ENCODE assay signal across 8 mouse cellular contexts in the genomic region with DNA sequence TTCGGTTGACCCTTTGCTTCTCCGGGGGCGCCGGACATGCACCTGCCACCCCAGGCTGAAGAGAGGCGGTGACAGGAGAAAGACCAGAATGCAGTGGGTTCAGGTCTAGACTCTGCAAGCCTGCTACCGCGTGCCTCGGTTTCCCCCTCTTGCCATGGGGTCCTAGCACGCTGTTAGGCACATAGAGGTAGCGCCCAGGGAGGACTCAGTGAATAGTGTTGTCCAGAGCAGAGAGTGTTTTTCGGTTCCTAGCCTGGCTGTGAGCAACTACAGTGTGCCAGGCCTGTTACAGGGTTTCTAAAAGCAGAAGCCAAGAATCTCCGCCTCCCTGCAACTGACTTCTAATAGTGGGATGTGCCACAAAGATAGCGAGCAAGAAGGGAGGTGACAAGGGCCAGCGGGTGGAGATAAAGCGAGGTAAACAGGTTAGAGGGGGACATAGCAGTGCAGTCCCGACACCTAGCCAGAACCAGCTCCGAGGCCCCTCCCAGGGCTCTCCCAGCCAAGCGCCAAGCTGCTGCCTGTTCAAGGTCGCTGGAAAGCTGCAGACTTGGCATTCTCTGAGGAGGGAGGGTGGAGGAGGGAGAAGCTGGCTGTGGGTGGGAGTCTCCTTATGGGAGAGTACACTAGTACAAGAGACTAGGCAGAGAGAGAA. TPM values are rescaled to one million over a fixed set of nuclear protein-coding genes. Genes with fewer than 3 reads are reported as not detected.
DNase-seq lines count a peak whose midpoint lies in the region; ATAC-seq and TF ChIP-seq lines count a peak whose summit lies in the region.

No protein-coding gene starts in this region.

- 5% methylated on average over 19 of the region's 19 CpGs for WGBS in hindbrain, embryonic 16.5 days

- DNase-seq in adrenal gland, adult (ENCODE audit: inconsistent age in 2 of 2, low spot score in 1 of 2): peak; percentile 92 to 96
- peak; percentile 73 to 78 for DNase-seq in cerebellum, postnatal 14 days
- DNase-seq in gastrocnemius, adult 2 months: peak; percentile 83
- DNase-seq in left cerebral cortex, adult 2 months (ENCODE audit: extremely low spot score in 1 of 2, low spot score in 2 of 2): peak; percentile 70 to 75
- peak; percentile 69 for DNase-seq in lung, postnatal 36 days
- DNase-seq in right cerebral cortex, adult 2 months (ENCODE audit: low spot score in 2 of 2): peak; percentile 79 to 84

- H3K36me3 ChIP-seq in hindbrain, embryonic 16.5 days (ENCODE audit: control insufficient read depth, insufficient read depth, low read length): no peaks in the 10 kb centered on the region

- H3K4me1 ChIP-seq in hindbrain, embryonic 16.5 days (ENCODE audit: control insufficient read depth, insufficient read depth, low read depth, low read length): peaks cover 22% of the 10 kb centered on the region

- no peaks in the 10 kb centered on the region for H3K27me3 ChIP-seq in hindbrain, embryonic 16.5 days (replicated peaks; ENCODE audit: control insufficient read depth, insufficient read depth, low read length)

- peak overlapping the region; percentile 80 for H3K9ac ChIP-seq in hindbrain, embryonic 16.5 days (ENCODE audit: low read depth, low read length)

- ATAC-seq in hindbrain, embryonic 16.5 days: peak; percentile 77
- no peak for ATAC-seq in inflammation-experienced regulatory T-cells, adult 6 months

- H3K27ac ChIP-seq in gastrocnemius, adult 2 months: peak overlapping the region; percentile 82
- peak overlapping the region; percentile 90 for H3K27ac ChIP-seq in hindbrain, embryonic 16.5 days (ENCODE audit: low read depth, low read length)
- peak overlapping the region; percentile 94 for H3K27ac ChIP-seq in left cerebral cortex, adult 2 months

- H3K4me3 ChIP-seq in gastrocnemius, adult 2 months: peak overlapping the region; percentile 78
- H3K4me3 ChIP-seq in hindbrain, embryonic 16.5 days (ENCODE audit: low read length): peak overlapping the region; percentile 51
- H3K4me3 ChIP-seq in left cerebral cortex, adult 2 months: peak overlapping the region; percentile 65

- no peaks in the 10 kb centered on the region for H3K9me3 ChIP-seq in hindbrain, embryonic 16.5 days (ENCODE audit: control insufficient read depth, low read length)

- no peak for TF ChIP-seq CTCF in gastrocnemius, adult 2 months (IDR thresholded peaks at IDR 0.05)
- TF ChIP-seq CTCF in left cerebral cortex, adult 2 months (IDR thresholded peaks at IDR 0.05): no peak

- intact Hi-C loops in gastrocnemius, adult 2 months (cut with DNase I): no loop called here
- intact Hi-C loops in left cerebral cortex, adult 2 months (cut with DNase I): loop anchor here (5.0 kb wide), 1 partner anchor 300 kb away; the partner anchor contains the start of gene Ier5l

- H3K4me2 ChIP-seq in hindbrain, embryonic 16.5 days (ENCODE audit: low read length): peak overlapping the region; percentile 95

RNA-seq across cellular contexts. Expression of gene 1700001O22Rik, which starts 31.5 kb away (rescaled TPM):
- total RNA-seq in gastrocnemius, adult 2 months (2021): 10 to 100 TPM in 1 of 2 experiments, under 1 TPM in 1; 0.33 to 22.0 TPM
- 1.4 and 1.5 TPM in 2 replicates for polyA plus RNA-seq in hindbrain, embryonic 16.5 days (2015; fragmentation: Nextera tagmentation; extraction: Ambion mirVana)
- total RNA-seq in left cerebral cortex, adult 2 months (2021): 10 to 100 TPM in 1 of 2 experiments, 1 to 10 TPM in 1; 9.9 to 12.6 TPM
- polyA plus RNA-seq in inflammation-experienced regulatory T-cells, adult 6 months (2017; shearing (Covaris generic)): 1 to 10 TPM in 1 of 3 experiments, under 1 TPM in 2; 0.55 to 2.5 (median 0.84) TPM

RNA-seq across cellular contexts. Expression of gene Ntmt1, which starts 35.7 kb away (rescaled TPM):
- total RNA-seq in gastrocnemius, adult 2 months (2021): 10 to 100 TPM; 14.3 to 15.6 TPM
- 99.3 and 108 TPM in 2 replicates for polyA plus RNA-seq in hindbrain, embryonic 16.5 days (2015; fragmentation: Nextera tagmentation; extraction: Ambion mirVana)
- total RNA-seq in left cerebral cortex, adult 2 months (2021): 10 to 100 TPM; 35.2 to 38.8 TPM
- polyA plus RNA-seq in inflammation-experienced regulatory T-cells, adult 6 months (2017; shearing (Covaris generic)): 10 to 100 TPM; 27.4 to 34.0 (median 28.7) TPM

RNA-seq across cellular contexts. Expression of gene Asb6, which starts 58.2 kb away (rescaled TPM):
- total RNA-seq in gastrocnemius, adult 2 months (2021): 1 to 10 TPM; 7.0 TPM
- 44.9 and 47.2 TPM in 2 replicates for polyA plus RNA-seq in hindbrain, embryonic 16.5 days (2015; fragmentation: Nextera tagmentation; extraction: Ambion mirVana)
- total RNA-seq in left cerebral cortex, adult 2 months (2021): 10 to 100 TPM; 35.4 to 40.5 TPM
- 10 to 100 TPM; 36.4 to 43.6 (median 36.4) TPM for polyA plus RNA-seq in inflammation-experienced regulatory T-cells, adult 6 months (2017; shearing (Covaris generic))

Comparison
In these comparisons a context has a peak if more than half of its experiments do, and no peak if none do; other contexts are left out.
1. RNA of gene Asb6, which starts 58.2 kb away (total RNA-seq): 35.4 to 40.5 TPM in left cerebral cortex, adult 2 months; 7.0 TPM in gastrocnemius, adult 2 months; every median in the first group is over 4 times any median in the second.
2. Peak in every context shown above with its lines, with median percentiles within 50 percentile points of each other: DNase-seq, H3K27ac ChIP-seq and H3K4me3 ChIP-seq.